Mouse (Mus musculus) kidney, postnatal 0 days (tissue): ENCODE measurements at regions not wholly inside any gene's neighbourhood (a gene's known extent, or its start where the extent isn't known, plus 50 kb on each side); places are given as distances from the start of the nearest gene placed in this dataset.

ENCODE experiments used
- ATAC-seq: fragments of 200-750 bp; cut with Nextera tagmentation; replicated peaks from 2 replicates; pipeline ENCODE4 v1.8.0; 2017; ENCODE audit warnings: low read depth, moderate number of reproducible peaks, moderate TSS enrichment, moderate library complexity; ENCODE audit not compliant: low FRiP score
- DNase-seq: peaks from one replicate; pipeline ENCODE4 v3.0.0-alpha.2; 2016; ENCODE audit warnings: low spot score
- H3K27ac ChIP-seq: fragments of 300-500 bp; sonication (generic); 2 replicates; pipeline ENCODE4 v1.5.1; 2014; ENCODE audit warnings: mild to moderate bottlenecking
- H3K27me3 ChIP-seq: fragments of 300-500 bp; sonication (generic); 2 replicates; pipeline ENCODE4 v1.6.1; 2014; ENCODE audit warnings: low read length, mixed read lengths; ENCODE audit not compliant: insufficient read depth
- H3K36me3 ChIP-seq: fragments of 300-500 bp; sonication (generic); 2 replicates; pipeline ENCODE4 v1.6.1; 2014; ENCODE audit warnings: low read length, mixed read lengths; ENCODE audit not compliant: insufficient read depth
- H3K4me1 ChIP-seq: fragments of 300-500 bp; sonication (generic); replicated peaks from 2 replicates; pipeline ENCODE4 v1.6.1; 2014; ENCODE audit warnings: antibody characterized with exemption, low read length, mixed read lengths; ENCODE audit not compliant: insufficient read depth
- H3K4me2 ChIP-seq: fragments of 300-500 bp; sonication (generic); 2 replicates; pipeline ENCODE4 v1.6.1; 2014; ENCODE audit warnings: mild to moderate bottlenecking, low read length, moderate library complexity, mixed read lengths
- H3K4me3 ChIP-seq: fragments of 300-500 bp; sonication (generic); replicated peaks from 2 replicates; pipeline ENCODE4 v1.5.1; 2014; ENCODE audit warnings: low read depth, low read length
- H3K9ac ChIP-seq: fragments of 300-500 bp; sonication (generic); 2 replicates; pipeline ENCODE4 v1.6.1; 2014; ENCODE audit warnings: low read depth, low read length
- H3K9me3 ChIP-seq: fragments of 300-500 bp; sonication (generic); replicated peaks from 2 replicates; pipeline ENCODE4 v1.6.1; 2016; ENCODE audit warnings: low read length, inconsistent platforms, mixed read lengths
- CTCF ChIP-seq: IDR thresholded peaks from 2 replicates; pipeline ENCODE4 v1.5.1; 2016; ENCODE audit warnings: antibody characterized with exemption, low read depth, mild to moderate bottlenecking, moderate library complexity
- WGBS: fragments of 180-500 bp; shearing (Covaris S2); extraction: QIAGEN DNeasy Blood & Tissue Kit; methylation state at CpG from one replicate; pipeline ENCODE4 v1.1.7; 2014; 5-methylcytosine and 5-hydroxymethylcytosine counted together

DNA sequence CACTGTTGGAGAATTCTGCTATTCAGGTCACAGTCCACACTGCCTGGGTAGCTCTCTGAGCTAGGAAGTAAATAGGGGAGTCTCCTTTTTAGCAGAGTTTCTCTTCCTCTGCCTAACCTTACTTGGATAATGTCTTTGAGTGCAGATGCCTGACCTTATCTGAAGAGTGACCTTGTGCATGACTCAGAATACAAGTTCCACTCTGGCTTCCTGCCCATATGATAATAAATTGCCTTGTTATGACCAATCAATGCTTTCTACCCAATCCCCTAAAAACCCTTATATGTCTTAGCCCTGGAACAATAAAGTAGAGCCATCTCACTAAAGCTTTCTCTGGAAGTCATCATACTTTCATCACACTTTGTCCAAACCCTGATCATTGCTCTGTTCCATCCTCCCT, 198.4 kb downstream of the Cox7c start:
- no peak for DNase-seq

DNA sequence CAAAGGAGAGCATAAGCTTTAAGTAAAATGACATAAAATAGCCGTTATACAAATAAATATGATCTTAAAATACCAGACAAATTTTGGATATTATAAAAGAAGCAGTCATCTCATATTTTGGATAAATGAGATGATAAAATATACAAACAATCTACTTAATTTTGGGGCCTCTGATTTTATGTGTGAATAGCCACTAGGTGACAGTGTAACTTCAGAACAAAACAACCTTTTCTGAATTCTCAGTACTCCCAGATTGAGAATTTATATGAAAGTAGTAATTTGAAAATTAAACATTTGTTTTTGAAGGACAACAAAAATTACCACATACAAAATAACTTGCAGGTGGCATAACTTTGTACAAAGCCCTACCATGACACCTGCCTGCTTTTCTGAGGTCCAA, 216.8 kb downstream of the Cox7c start:
- no peaks in the 10 kb centered on the region for H3K36me3 ChIP-seq
- no peak overlapping the region for H3K27ac ChIP-seq
- H3K9ac ChIP-seq, result no peak overlapping the region
- no peak overlapping the region for H3K4me3 ChIP-seq
- DNase-seq, result peak; percentile 53
- 79% methylated on average over 1 of the region's 1 CpGs for WGBS
- no peak for ATAC-seq
- H3K4me1 ChIP-seq, result no peaks in the 10 kb centered on the region
- no peaks in the 10 kb centered on the region for H3K9me3 ChIP-seq
- no peaks in the 10 kb centered on the region for H3K27me3 ChIP-seq
- peak; percentile 71 for TF ChIP-seq CTCF
- no peak overlapping the region for H3K4me2 ChIP-seq

More for the DNA sequence above, 198.4 kb downstream of the Cox7c start:
- Histone ChIP-seq H3K4me1 (no peaks in the 10 kb centered on the region), H3K4me2 (no peak overlapping the region), H3K9me3 (no peaks in the 10 kb centered on the region), H3K27ac (no peak overlapping the region), H3K27me3 (no peaks in the 10 kb centered on the region), H3K36me3 (no peaks in the 10 kb centered on the region), H3K4me3 (no peak overlapping the region), H3K9ac (no peak overlapping the region)
- TF ChIP-seq CTCF, result no peak
- no peak for ATAC-seq
